Mouse (Mus musculus) lung, embryonic 14.5 days (tissue): ENCODE measurements around the gene Cd96. TPM values are rescaled to one million over a fixed set of nuclear protein-coding genes. Genes with fewer than 3 reads are reported as not detected.

Source experiments
- ATAC-seq: fragments of 200-750 bp; cut with Nextera tagmentation; 2 replicates; pipeline ENCODE4 v1.8.0; 2017; ENCODE audit warnings: mild to moderate bottlenecking, moderate TSS enrichment, moderate library complexity; ENCODE audit not compliant: insufficient read depth
- DNase-seq: peaks from one replicate; pipeline ENCODE4 v3.0.0-alpha.2; 2015
- H3K27ac ChIP-seq: fragments of 300-500 bp; sonication (generic); 2 replicates; pipeline ENCODE4 v1.5.1; 2014; ENCODE audit warnings: low read depth, mild to moderate bottlenecking, moderate library complexity
- H3K27me3 ChIP-seq: fragments of 300-500 bp; sonication (generic); 2 replicates; pipeline ENCODE4 v1.6.1; 2014; ENCODE audit warnings: low read length, control low read depth; ENCODE audit not compliant: insufficient read depth
- H3K36me3 ChIP-seq: fragments of 300-500 bp; sonication (generic); 2 replicates; pipeline ENCODE4 v1.6.1; 2014; ENCODE audit warnings: control low read depth; ENCODE audit not compliant: insufficient read depth
- H3K4me1 ChIP-seq: fragments of 300-500 bp; sonication (generic); 2 replicates; pipeline ENCODE4 v1.6.1; 2014; ENCODE audit warnings: antibody characterized with exemption, control low read depth; ENCODE audit not compliant: insufficient read depth
- H3K4me2 ChIP-seq: fragments of 300-500 bp; sonication (generic); 2 replicates; pipeline ENCODE4 v1.6.1; 2014; ENCODE audit warnings: mild to moderate bottlenecking
- H3K4me3 ChIP-seq: fragments of 300-500 bp; sonication (generic); 2 replicates; pipeline ENCODE4 v1.5.1; 2014; ENCODE audit warnings: low read depth, low read length
- H3K9ac ChIP-seq: fragments of 300-500 bp; sonication (generic); 2 replicates; pipeline ENCODE4 v1.6.1; 2014
- H3K9me3 ChIP-seq: fragments of 300-500 bp; sonication (generic); 2 replicates; pipeline ENCODE4 v1.6.1; 2016; ENCODE audit warnings: low read depth, low read length, control low read depth
- CTCF ChIP-seq: IDR thresholded peaks from 2 replicates; pipeline ENCODE4 v1.5.1; 2016; ENCODE audit warnings: antibody characterized with exemption, low read depth
- WGBS: fragments of 180-500 bp; shearing (Covaris S2); extraction: QIAGEN DNeasy Blood & Tissue Kit; methylation state at CpG from one replicate; pipeline ENCODE4 v1.1.7; 2014; 5-methylcytosine and 5-hydroxymethylcytosine counted together
- polyA plus RNA-seq: library from polyadenylated mRNA; unstranded; fragments of >200 nt; fragmentation: Nextera tagmentation; extraction: Ambion mirVana; gene quantifications from 2 replicates; pipeline ENCODE4 v1.2.1, GENCODE M21; 2014

Cd96 gene
- polyA plus RNA-seq, 1 experiment from 2014 or later: not detected

GRCm38 (mm10) chr16:46019799-46020198 lies 100.3 kb downstream of the Cd96 start:
- DNase-seq (no peak), ATAC-seq (no peak)
- H3K27me3 ChIP-seq: no peaks in the 10 kb centered on the region
- TF ChIP-seq CTCF: no peak
- 81% methylated on average over 4 of the region's 4 CpGs for WGBS
- no peak overlapping the region for H3K4me2 ChIP-seq
- H3K36me3 ChIP-seq: no peaks in the 10 kb centered on the region
- H3K9me3 ChIP-seq: no peaks in the 10 kb centered on the region
- H3K27ac ChIP-seq: no peak overlapping the region
- H3K4me3 ChIP-seq: no peak overlapping the region
- no peaks in the 10 kb centered on the region for H3K4me1 ChIP-seq
- no peak overlapping the region for H3K9ac ChIP-seq

GRCm38 (mm10) chr16:46019359-46019758 lies 100.7 kb downstream of the Cd96 start:
- H3K4me3 ChIP-seq: no peak overlapping the region
- H3K4me2 ChIP-seq: no peak overlapping the region
- no peaks in the 10 kb centered on the region for H3K36me3 ChIP-seq
- H3K27me3 ChIP-seq: no peaks in the 10 kb centered on the region
- H3K4me1 ChIP-seq: no peaks in the 10 kb centered on the region
- DNase-seq (no peak), ATAC-seq (no peak)
- H3K9ac ChIP-seq: no peak overlapping the region
- no peak for TF ChIP-seq CTCF
- H3K9me3 ChIP-seq: no peaks in the 10 kb centered on the region
- 57% methylated on average over 1 of the region's 1 CpGs for WGBS
- H3K27ac ChIP-seq: no peak overlapping the region

GRCm38 (mm10) chr16:46011696-46012095 lies 108.4 kb downstream of the Cd96 start:
- 0 out of 2 replicates have a peak, but pooled peaks cover 3% of the 10 kb centered on the region for H3K4me1 ChIP-seq
- no peak overlapping the region for H3K4me2 ChIP-seq
- no peaks in the 10 kb centered on the region for H3K36me3 ChIP-seq
- no peak overlapping the region for H3K27ac ChIP-seq
- no peak overlapping the region for H3K4me3 ChIP-seq
- DNase-seq (no peak), ATAC-seq (no peak)
- TF ChIP-seq CTCF: no peak
- 82% methylated on average over 1 of the region's 1 CpGs for WGBS
- H3K27me3 ChIP-seq: no peaks in the 10 kb centered on the region
- H3K9me3 ChIP-seq: no peaks in the 10 kb centered on the region
- no peak overlapping the region for H3K9ac ChIP-seq

- DNase-seq: peak; percentile 44
- Histone ChIP-seq H3K27ac (peak overlapping the region; percentile 21), H3K9me3 (no peaks in the 10 kb centered on the region), H3K4me1 (0 out of 2 replicates have a peak, but pooled peaks cover 3% of the 10 kb centered on the region), H3K4me3 (peak overlapping the region; percentile 58), H3K4me2 (peak overlapping the region; percentile 96), H3K9ac (peak overlapping the region; percentile 65), H3K36me3 (no peaks in the 10 kb centered on the region), H3K27me3 (no peaks in the 10 kb centered on the region)
- no peak for TF ChIP-seq CTCF
- ATAC-seq: no peak
- 11% methylated on average over 5 of the region's 5 CpGs for WGBS
These were observed 109.2 kb downstream of the Cd96 start for GRCm38 (mm10) chr16:46010906-46011220.

- under 1% methylated on average over 39 of the region's 39 CpGs for WGBS
- ATAC-seq (peak; percentile 99), DNase-seq (peak; percentile 98)
- peak within 1 kb of the TSS; percentile 65 for H3K9ac ChIP-seq
- peak within 1 kb of the TSS; percentile 21 for H3K27ac ChIP-seq
- H3K36me3 ChIP-seq: no peaks in the 10 kb centered on the region
- peak; percentile 19; the same call in 1 of the 2 replicates for TF ChIP-seq CTCF
- peak within 1 kb of the TSS; percentile 58 for H3K4me3 ChIP-seq
- H3K4me1 ChIP-seq: 0 out of 2 replicates have a peak, but pooled peaks cover 3% of the 10 kb centered on the region
- H3K27me3 ChIP-seq: no peaks in the 10 kb centered on the region
- no peaks in the 10 kb centered on the region for H3K9me3 ChIP-seq
- peak within 1 kb of the TSS; percentile 96 for H3K4me2 ChIP-seq
These were observed 109.7 kb downstream of the Cd96 start, which contains the start of gene Plcxd2 for GRCm38 (mm10) chr16:46010153-46010905. TSS of gene Plcxd2 (minus strand) at chr16:46010218.

- H3K36me3 ChIP-seq: no peaks in the 10 kb centered on the region
- H3K4me3 ChIP-seq: peak overlapping the region; percentile 58
- DNase-seq (peak; percentile 26), ATAC-seq (no peak; the same call in 1 of the 2 replicates)
- WGBS: under 1% methylated on average over 13 of the region's 13 CpGs
- no peaks in the 10 kb centered on the region for H3K27me3 ChIP-seq
- H3K27ac ChIP-seq: no peak overlapping the region
- H3K4me1 ChIP-seq: 0 out of 2 replicates have a peak, but pooled peaks cover 3% of the 10 kb centered on the region
- H3K9ac ChIP-seq: peak overlapping the region; percentile 65
- H3K9me3 ChIP-seq: no peaks in the 10 kb centered on the region
- no peak for TF ChIP-seq CTCF
- peak overlapping the region; percentile 96 for H3K4me2 ChIP-seq
These were observed 110.3 kb downstream of the Cd96 start for GRCm38 (mm10) chr16:46009717-46010116.

- peak overlapping the region; percentile 58; the same call in 1 of the 2 replicates for H3K4me3 ChIP-seq
- DNase-seq: peak; percentile 3
- H3K9ac ChIP-seq: no peak overlapping the region
- no peaks in the 10 kb centered on the region for H3K9me3 ChIP-seq
- TF ChIP-seq CTCF: no peak
- 44% methylated on average over 3 of the region's 3 CpGs for WGBS
- H3K36me3 ChIP-seq: no peaks in the 10 kb centered on the region
- 0 out of 2 replicates have a peak, but pooled peaks cover 3% of the 10 kb centered on the region for H3K4me1 ChIP-seq
- no peak overlapping the region for H3K27ac ChIP-seq
- H3K27me3 ChIP-seq: no peaks in the 10 kb centered on the region
- peak overlapping the region; percentile 96 for H3K4me2 ChIP-seq
- ATAC-seq: no peak
These were observed 111.3 kb downstream of the Cd96 start for GRCm38 (mm10) chr16:46008766-46009165.
